Mouse (Mus musculus): ENCODE measurements around the gene Tubb3.

GRCm38 (mm10) chr8:123467476-123467875 lies 56.3 kb downstream of the Tubb3 start:
- no peak for TF ChIP-seq POLR2A (IDR thresholded peaks at IDR 0.05; ENCODE audit: low read depth, low read length)
- no peak for TF ChIP-seq CTCF (IDR thresholded peaks at IDR 0.05; ENCODE audit: borderline replicate concordance, insufficient read depth, low read length)
